Mouse (Mus musculus) ovary, postnatal 36 days (tissue): ENCODE measurements around the gene Stk17b.

ENCODE experiments used
- DNase-seq: peaks from one replicate; pipeline ENCODE4 v3.0.0; 2022; ENCODE audit warnings: low spot score, mixed read lengths

The Stk17b gene

DNA sequence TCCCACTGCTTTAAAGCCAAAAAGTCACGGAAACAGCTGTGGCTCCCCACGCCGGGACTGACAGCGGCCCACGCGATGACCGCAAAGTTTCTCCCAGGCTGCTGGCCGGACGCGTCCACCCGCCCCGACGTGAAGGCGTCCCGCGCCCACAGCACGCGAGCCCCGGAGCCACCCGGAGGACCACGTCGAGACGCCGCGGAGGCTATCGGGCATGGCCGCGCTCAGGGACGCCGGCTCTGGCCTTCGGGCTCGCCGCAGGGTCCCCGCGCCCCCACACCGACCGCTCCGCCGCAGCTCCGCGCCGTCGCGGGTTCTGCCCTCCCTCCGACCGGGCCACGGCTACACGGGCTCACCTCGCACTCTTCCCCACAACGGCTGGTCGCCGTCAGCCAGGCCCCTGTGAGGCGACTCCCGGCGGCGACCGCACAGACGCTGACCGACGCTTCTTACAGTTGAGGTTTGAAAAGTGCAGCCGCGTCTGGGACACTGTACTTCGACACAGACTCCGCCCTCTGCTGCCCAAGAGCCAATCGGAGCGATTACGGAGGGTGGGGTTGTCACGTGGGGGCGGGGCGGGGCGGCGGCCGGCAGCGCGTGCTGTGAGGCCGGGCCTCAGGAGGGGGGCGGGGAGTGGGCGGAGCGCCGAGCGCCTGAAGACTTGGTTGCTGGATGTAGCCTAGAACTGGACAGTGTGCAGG, at the start of gene Stk17b:
Gene Stk17b, minus strand, starts transcription at position 504 of the 698 bp plus-strand sequence.
- DNase-seq: peak; percentile 91

DNA sequence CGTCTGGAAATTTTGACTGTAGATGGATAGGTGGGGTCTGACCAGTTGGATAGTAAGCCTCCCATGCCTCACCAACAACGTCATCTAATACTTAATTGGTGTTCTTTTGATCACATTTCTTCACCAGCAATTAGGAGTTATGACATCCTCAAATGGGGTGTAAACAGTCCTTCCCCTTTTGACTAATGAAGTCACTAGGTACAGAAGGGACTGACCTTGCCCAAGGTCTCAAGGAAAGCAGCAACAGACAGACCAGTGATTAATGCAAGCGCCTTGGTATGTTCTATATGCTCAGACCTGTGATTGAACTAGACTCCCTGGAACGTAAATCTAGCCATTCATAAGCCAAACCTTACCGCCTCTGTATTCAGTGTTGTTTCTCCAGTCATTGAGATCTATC, 45.3 kb upstream of the Stk17b start:
- no peak for DNase-seq

DNA sequence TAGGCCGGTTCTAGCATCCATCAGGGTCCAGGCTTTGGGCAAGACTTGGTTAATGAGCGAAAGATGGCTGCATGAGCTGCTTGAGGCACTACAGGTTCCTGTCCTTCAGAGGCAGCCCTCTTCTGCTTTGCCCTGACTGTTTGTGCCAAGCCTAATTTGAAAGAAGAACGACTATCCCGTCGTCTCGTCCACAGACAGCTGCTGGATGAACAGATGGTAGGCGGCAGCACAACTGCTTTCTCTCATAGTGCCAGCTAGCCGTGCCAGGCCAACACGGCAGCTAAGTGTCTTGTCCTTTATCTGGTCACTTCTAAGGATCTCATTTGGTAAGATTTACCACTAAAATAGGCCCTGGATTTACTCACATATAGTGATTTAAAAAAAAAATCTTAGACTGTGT, 44.1 kb upstream of the Stk17b start:
- DNase-seq: no peak

GRCm38 (mm10) chr1:53824446-53825337, 39.7 kb upstream of the Stk17b start:
- DNase-seq: no peak

DNA sequence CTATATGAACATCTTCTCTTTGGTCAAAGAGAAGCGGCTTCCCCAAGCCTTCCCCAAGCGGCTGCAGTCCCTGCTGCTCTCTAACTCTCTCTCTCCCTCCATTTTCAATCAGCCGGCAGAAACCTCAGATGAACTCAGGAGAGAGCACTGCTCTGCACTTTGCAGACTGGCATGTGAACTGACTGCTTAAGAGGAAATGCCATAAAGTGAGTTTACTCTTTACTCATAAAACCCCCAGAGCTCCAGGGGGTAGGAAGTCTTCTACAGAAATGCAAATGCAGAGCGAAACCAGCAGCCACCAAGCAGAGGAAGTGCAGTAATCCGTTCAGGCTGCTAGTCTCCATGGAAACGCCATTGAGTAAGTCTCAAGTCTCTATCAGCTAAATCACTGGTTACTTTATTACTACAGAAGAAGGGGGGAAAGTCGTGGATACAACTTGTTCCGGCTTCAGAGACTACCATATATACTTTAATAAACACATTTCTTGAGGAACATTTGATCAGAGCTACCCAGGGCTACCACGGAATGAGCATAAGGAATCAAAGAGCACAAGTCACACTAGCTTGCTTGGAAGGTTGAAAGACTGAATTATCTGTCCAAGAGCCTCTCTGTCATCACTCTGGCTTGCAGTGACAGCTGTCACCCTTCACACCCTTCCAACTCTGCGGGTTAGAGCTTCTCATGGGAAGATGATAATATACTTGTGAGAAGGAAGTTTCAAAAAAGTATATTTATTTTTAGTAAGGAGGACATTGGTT, 38.8 kb upstream of the Stk17b start:
- no peak for DNase-seq

- DNase-seq: no peak
Observed at GRCm38 (mm10) chr1:53821983-53822382, 37.0 kb upstream of the Stk17b start.

DNA sequence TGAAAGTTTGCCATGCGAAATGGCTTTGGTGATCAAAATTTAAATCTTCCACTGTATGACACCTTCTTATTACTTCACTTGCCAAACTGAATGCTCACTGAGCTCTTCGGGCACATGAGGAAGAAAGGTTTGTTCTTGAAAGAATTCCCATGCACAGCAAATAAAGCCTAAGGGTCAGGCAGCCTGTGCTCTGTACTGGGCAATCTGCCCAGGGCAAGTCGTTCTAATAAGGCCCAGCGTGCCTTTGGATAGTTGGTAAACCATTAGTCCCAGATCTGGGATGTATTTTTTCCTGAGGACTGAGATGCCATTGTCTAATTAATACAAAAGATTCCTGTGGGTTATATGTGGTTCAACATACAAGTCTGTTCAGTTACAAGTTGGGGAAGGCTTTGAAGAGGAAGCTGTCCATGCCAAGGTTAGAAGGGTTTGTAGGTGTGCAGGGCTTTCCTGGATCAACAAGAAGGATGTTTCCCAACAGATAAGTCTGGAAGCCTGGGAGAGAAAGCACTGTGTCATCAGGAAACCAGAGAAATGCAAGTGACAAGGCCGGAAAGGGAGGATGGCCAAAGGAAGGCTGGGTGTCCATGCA, 35.1 kb upstream of the Stk17b start:
- DNase-seq: no peak

DNA sequence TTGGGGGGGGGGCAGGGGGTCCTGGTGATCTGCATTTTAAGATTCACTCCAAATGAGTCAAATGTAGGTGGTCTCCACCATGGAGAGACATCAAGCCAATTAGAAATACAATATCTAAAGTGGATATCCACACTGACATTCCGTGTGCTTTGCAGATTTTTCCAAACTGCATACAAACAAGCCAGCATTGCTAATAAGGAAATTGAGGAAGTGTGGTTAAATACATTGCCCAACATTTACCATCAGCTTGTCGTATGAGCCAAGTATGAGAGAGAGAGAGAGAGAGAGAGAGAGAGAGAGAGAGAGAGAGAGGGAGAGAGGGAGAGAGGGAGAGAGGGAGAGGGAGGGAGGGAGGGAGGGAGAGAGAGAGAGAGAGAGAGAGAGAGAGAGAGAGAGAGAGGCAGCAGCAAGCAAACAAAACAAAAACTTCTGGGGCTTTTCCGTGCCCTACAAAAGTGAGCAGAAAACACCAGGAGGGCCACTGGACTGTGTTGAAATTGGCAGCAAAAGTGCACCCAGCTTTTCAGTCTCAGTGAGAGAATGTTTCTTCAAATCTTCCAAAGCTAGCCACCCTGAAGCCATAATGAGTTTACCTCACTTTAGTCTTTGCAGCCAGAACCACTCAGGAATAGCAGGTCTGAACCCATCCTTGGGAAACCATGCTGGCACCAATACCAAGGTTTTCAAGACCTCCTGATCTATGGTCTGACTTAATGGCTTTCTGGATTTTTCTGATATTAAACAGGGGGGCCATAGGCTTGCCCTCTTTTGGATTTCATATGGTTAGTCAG, 33.2 kb upstream of the Stk17b start:
- no peak for DNase-seq

DNA sequence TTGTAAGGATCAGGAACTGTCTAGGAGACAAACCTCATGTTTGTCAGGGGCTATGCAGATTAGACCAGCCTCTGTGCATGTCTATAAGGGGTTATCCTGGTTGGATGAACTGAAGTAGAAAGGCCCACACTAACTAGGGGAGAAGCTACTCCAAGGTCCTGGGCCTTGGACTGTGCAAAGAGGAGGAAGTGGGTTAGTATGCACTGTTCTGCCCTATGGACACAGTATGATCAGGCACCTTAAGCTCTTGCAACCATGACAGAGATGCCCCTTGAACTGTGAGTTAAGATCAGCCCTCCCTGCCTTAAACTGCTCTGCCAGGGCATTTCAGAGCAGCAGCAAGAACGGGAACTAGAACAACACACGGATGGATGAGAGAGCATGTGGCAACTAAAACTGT, 31.3 kb upstream of the Stk17b start:
- DNase-seq: no peak

- no peak for DNase-seq
Observed at GRCm38 (mm10) chr1:53814077-53814705, 29.2 kb upstream of the Stk17b start.

DNA sequence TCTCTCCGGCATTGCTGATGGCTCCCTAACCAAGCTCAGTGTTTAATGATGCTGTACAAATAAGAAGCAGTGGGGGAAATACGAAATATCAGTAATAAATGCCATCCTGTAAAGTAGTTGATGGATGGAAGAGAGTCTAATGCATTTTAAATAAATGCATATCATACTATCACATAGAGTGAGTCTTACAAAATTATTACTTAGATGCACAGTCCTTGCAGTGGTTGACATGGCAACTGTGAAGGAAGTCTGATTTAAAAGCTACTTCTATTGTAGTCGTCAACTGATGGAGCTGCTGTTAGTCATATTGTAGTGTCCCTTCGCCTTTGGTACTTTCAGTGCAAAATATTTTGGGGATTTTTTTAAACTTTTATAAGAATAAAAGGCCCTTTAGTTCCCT, 26.9 kb upstream of the Stk17b start:
- DNase-seq: no peak

- no peak for DNase-seq
Observed at GRCm38 (mm10) chr1:53808229-53808628, 23.2 kb upstream of the Stk17b start.

GRCm38 (mm10) chr1:53797811-53798210, 12.8 kb upstream of the Stk17b start:
- DNase-seq: no peak

- DNase-seq: no peak
Observed at GRCm38 (mm10) chr1:53797074-53797473, 12.1 kb upstream of the Stk17b start.

DNA sequence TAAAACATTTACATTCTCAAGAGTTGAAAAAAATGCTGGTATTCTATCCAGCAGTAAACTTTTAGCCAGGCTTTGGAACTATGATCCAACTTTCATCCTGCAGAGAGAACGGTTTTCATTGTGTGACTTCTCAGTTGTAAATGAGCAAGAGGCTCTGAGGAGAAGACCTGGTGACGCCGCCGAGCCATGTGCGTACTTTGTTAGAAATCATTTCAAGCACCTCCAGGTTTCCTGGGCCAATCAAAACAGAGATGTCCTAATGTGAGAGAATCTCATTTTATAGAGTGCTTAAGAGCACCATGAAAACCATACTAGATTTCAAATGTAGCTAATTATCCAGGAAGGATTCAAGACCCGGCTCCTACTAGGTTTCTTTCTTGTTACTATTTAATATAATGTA, 11.2 kb upstream of the Stk17b start:
- DNase-seq: no peak

GRCm38 (mm10) chr1:53795591-53795990, 10.6 kb upstream of the Stk17b start:
- DNase-seq: no peak

GRCm38 (mm10) chr1:53795081-53795480, 10.1 kb upstream of the Stk17b start:
- DNase-seq: no peak

DNA sequence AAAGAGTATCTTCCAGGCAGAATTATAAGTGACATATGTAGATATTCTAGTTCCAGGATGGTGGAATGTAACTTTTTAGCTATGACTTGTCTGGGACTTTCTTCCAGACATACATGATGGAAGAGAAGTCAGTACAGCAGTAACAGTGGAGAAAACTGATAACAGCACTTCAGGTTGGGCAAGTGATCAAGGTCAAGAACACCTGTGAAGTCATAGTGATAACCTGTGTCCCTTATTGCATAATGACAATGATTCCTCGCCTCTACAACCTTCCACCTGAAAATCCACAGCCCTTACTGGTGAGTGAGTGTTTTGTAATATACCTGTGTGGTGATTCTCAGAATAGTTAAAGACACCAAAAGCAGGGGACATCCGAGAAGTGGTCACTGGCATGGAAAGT, 9.3 kb upstream of the Stk17b start:
- DNase-seq: no peak

GRCm38 (mm10) chr1:53791343-53791742, 6.3 kb upstream of the Stk17b start:
- no peak for DNase-seq

DNA sequence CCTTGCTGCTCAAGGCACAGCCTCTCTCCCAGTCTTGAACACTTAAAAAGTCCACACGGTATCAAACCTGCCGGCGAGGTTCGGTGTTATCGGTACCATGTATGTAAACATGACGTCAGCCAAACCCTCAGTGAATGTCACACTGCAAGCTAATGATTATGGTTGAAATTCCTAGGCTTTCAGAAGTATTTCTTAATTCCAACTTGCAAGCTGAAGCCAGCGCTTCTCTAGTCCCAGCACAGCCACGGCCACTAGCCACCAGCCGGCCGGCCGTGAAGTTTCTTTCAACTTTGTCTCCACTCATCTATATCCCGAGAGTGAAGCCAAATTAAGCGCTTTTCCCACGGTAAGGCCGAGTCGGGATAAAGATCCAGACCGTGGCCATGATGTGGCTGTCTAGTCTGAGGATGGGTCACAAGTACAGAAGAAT, 718 bp downstream of the Stk17b start:
- no peak for DNase-seq

DNA sequence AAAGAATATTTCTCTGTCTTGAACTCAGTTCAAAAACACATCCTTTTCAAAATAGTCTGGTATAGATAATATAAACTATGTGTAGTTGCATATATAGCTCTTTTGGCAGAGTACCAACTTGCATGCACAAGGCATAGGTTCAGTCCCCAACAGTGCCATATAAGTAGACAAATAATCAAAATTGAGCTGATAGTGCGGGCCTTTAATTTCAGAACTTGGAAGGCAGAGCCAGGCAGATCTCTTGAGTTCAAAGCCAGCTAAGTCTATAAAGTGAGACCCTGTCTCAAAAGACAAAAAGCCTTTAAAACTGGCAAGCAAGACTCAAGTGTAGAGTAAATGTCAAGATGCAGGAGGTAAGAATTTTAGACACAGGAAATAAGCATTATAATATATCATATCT, 2.1 kb downstream of the Stk17b start:
- DNase-seq: no peak
